Mouse (Mus musculus) heart, adult 8-10 months (tissue): Measurements from ENCODE around the gene Ell3. TPM values are rescaled to one million over a fixed set of nuclear protein-coding genes. Genes with fewer than 3 reads are reported as not detected.
A peak's percentile ranks its signal among the peaks of the same experiment; 100 is the strongest.

Experiments
- DNase-seq: peaks from one replicate; pipeline ENCODE4 v3.0.0; 2022; ENCODE audit warnings: low spot score
- total RNA-seq, 4 experiments: library from RNA; stranded (reverse); gene quantifications; 2 replicates each; pipeline ENCODE4 v1.2.4; 2022

The Ell3 gene
- total RNA-seq, 4 experiments from 2014 or later = 0.34 TPM; not detected in 3

- DNase-seq = peak; percentile 64
These were observed 4.1 kb upstream of the Ell3 start for GRCm38 (mm10) chr2:121448136-121448535.

- DNase-seq = no peak
These were observed 2.9 kb upstream of the Ell3 start for GRCm38 (mm10) chr2:121447006-121447405.

- no peak for DNase-seq
These were observed 2.4 kb upstream of the Ell3 start for GRCm38 (mm10) chr2:121446506-121446905.

GRCm38 (mm10) chr2:121445117-121445516 is 1.0 kb upstream of the Ell3 start:
- DNase-seq = no peak

GRCm38 (mm10) chr2:121443068-121443349 is 1.1 kb downstream of the Ell3 start:
- no peak for DNase-seq

GRCm38 (mm10) chr2:121442259-121443067 is 1.6 kb downstream of the Ell3 start:
- DNase-seq = peak; percentile 65

- no peak for DNase-seq
These were observed 2.3 kb downstream of the Ell3 start for GRCm38 (mm10) chr2:121441800-121442199.

- no peak for DNase-seq
These were observed 3.1 kb downstream of the Ell3 start for GRCm38 (mm10) chr2:121440834-121441605.

- DNase-seq = no peak
These were observed 4.3 kb downstream of the Ell3 start for GRCm38 (mm10) chr2:121439746-121440145.

- DNase-seq = no peak
These were observed 9.2 kb downstream of the Ell3 start for GRCm38 (mm10) chr2:121434854-121435253.

GRCm38 (mm10) chr2:121425890-121426289 is 18.2 kb downstream of the Ell3 start:
- DNase-seq = no peak

GRCm38 (mm10) chr2:121423166-121423565 is 20.9 kb downstream of the Ell3 start:
- DNase-seq = no peak

GRCm38 (mm10) chr2:121418476-121418875 is 25.6 kb downstream of the Ell3 start:
- DNase-seq = no peak

- no peak for DNase-seq
These were observed 27.7 kb downstream of the Ell3 start for GRCm38 (mm10) chr2:121416356-121416755.

GRCm38 (mm10) chr2:121415591-121415990 is 28.5 kb downstream of the Ell3 start:
- DNase-seq = no peak

- no peak for DNase-seq
These were observed 29.0 kb downstream of the Ell3 start for GRCm38 (mm10) chr2:121415103-121415502.

- DNase-seq = peak; percentile 24
These were observed 29.9 kb downstream of the Ell3 start for GRCm38 (mm10) chr2:121414139-121414685.

- DNase-seq = peak; percentile 94
These were observed 30.6 kb downstream of the Ell3 start, which contains the start of the genes Pdia3 and Catsper2 for GRCm38 (mm10) chr2:121413387-121414042. Gene Pdia3 (plus strand): TSS chr2:121413775. Gene Catsper2 (minus strand): TSS chr2:121413792.

GRCm38 (mm10) chr2:121412843-121413386 is 31.2 kb downstream of the Ell3 start:
- DNase-seq = no peak

GRCm38 (mm10) chr2:121408160-121408559 is 35.9 kb downstream of the Ell3 start:
- no peak for DNase-seq

GRCm38 (mm10) chr2:121403296-121403695 is 40.8 kb downstream of the Ell3 start:
- no peak for DNase-seq

- peak; percentile 64 for DNase-seq
These were observed 47.5 kb downstream of the Ell3 start for GRCm38 (mm10) chr2:121396624-121397023.
